Mouse (Mus musculus): ENCODE data around the gene Bcl3.

Gene Bcl3

GRCm38 (mm10) chr7:19822604-19823058, at the start of gene Bcl3:
TSS of gene Bcl3 (minus strand) at chr7:19822770.
- no peak for DNase-seq (ENCODE audit: extremely low spot score, low read depth, low spot score)

GRCm38 (mm10) chr7:19871943-19872601, 49.5 kb upstream of the Bcl3 start:
- no peak for DNase-seq (ENCODE audit: extremely low spot score, low read depth, low spot score)

- no peak for DNase-seq (ENCODE audit: extremely low spot score, low read depth, low spot score)
These were observed 48.6 kb upstream of the Bcl3 start for GRCm38 (mm10) chr7:19871137-19871621.

GRCm38 (mm10) chr7:19867751-19868399, 45.3 kb upstream of the Bcl3 start:
- no peak for DNase-seq (ENCODE audit: extremely low spot score, low read depth, low spot score)

- no peak for DNase-seq (ENCODE audit: extremely low spot score, low read depth, low spot score)
These were observed 43.9 kb upstream of the Bcl3 start for GRCm38 (mm10) chr7:19866490-19866889.

- DNase-seq (ENCODE audit: extremely low spot score, low read depth, low spot score), result no peak
These were observed 42.9 kb upstream of the Bcl3 start for GRCm38 (mm10) chr7:19865246-19866036.

GRCm38 (mm10) chr7:19864241-19864640, 41.7 kb upstream of the Bcl3 start:
- no peak for DNase-seq (ENCODE audit: extremely low spot score, low read depth, low spot score)

GRCm38 (mm10) chr7:19861199-19861598, 38.6 kb upstream of the Bcl3 start, which contains the start of gene Ceacam16:
TSS of gene Ceacam16 (minus strand) at chr7:19861299.
- DNase-seq (ENCODE audit: extremely low spot score, low read depth, low spot score), result no peak

- DNase-seq (ENCODE audit: extremely low spot score, low read depth, low spot score), result no peak
These were observed 37.2 kb upstream of the Bcl3 start for GRCm38 (mm10) chr7:19859740-19860139.

GRCm38 (mm10) chr7:19856283-19856682, 33.7 kb upstream of the Bcl3 start:
- DNase-seq (ENCODE audit: extremely low spot score, low read depth, low spot score), result no peak

- no peak for DNase-seq (ENCODE audit: extremely low spot score, low read depth, low spot score)
These were observed 33.1 kb upstream of the Bcl3 start for GRCm38 (mm10) chr7:19855663-19856062.

- DNase-seq (ENCODE audit: extremely low spot score, low read depth, low spot score), result no peak
These were observed 31.0 kb upstream of the Bcl3 start for GRCm38 (mm10) chr7:19853526-19853925.

GRCm38 (mm10) chr7:19851858-19852570, 29.4 kb upstream of the Bcl3 start, which contains the start of gene Gm19345:
TSS of gene Gm19345 (plus strand) at chr7:19852003.
- no peak for DNase-seq (ENCODE audit: extremely low spot score, low read depth, low spot score)

GRCm38 (mm10) chr7:19844521-19845171, 22.1 kb upstream of the Bcl3 start:
- no peak for DNase-seq (ENCODE audit: extremely low spot score, low read depth, low spot score)

GRCm38 (mm10) chr7:19843561-19843960, 21.0 kb upstream of the Bcl3 start:
- no peak for DNase-seq (ENCODE audit: extremely low spot score, low read depth, low spot score)

GRCm38 (mm10) chr7:19842885-19843504, 20.4 kb upstream of the Bcl3 start:
- no peak for DNase-seq (ENCODE audit: extremely low spot score, low read depth, low spot score)

- DNase-seq (ENCODE audit: extremely low spot score, low read depth, low spot score), result no peak
These were observed 19.3 kb upstream of the Bcl3 start for GRCm38 (mm10) chr7:19841686-19842413.

- DNase-seq (ENCODE audit: extremely low spot score, low read depth, low spot score), result no peak
These were observed 18.4 kb upstream of the Bcl3 start for GRCm38 (mm10) chr7:19840936-19841335.

GRCm38 (mm10) chr7:19840371-19840770, 17.8 kb upstream of the Bcl3 start:
- DNase-seq (ENCODE audit: extremely low spot score, low read depth, low spot score), result no peak

Measured in hindlimb bud, embryonic 11.5 days (tissue).